Mouse (Mus musculus) liver, adult (tissue): ENCODE data around the gene Neurl1b.

Experiments used
- GATA4 ChIP-seq: IDR thresholded peaks from 2 replicates; pipeline ENCODE4 v1.6.1; 2014; ENCODE audit warnings: mild to moderate bottlenecking, low read length; ENCODE audit not compliant: insufficient replicate concordance

Gene Neurl1b

GRCm38 (mm10) chr17:26385252-26386130, 29.1 kb upstream of the Neurl1b start:
- TF ChIP-seq GATA4: no peak; the same call in 1 of the 2 replicates

GRCm38 (mm10) chr17:26386131-26386481, 28.5 kb upstream of the Neurl1b start:
- TF ChIP-seq GATA4: no peak

GRCm38 (mm10) chr17:26388106-26388505, 26.5 kb upstream of the Neurl1b start:
- no peak for TF ChIP-seq GATA4

GRCm38 (mm10) chr17:26389241-26389640, 25.4 kb upstream of the Neurl1b start:
- no peak for TF ChIP-seq GATA4

- no peak for TF ChIP-seq GATA4
Observed at GRCm38 (mm10) chr17:26390666-26391065, 24.0 kb upstream of the Neurl1b start.

- TF ChIP-seq GATA4: no peak
Observed at GRCm38 (mm10) chr17:26392355-26392754, 22.3 kb upstream of the Neurl1b start.

- no peak for TF ChIP-seq GATA4
Observed at GRCm38 (mm10) chr17:26396765-26397164, 17.9 kb upstream of the Neurl1b start.

GRCm38 (mm10) chr17:26397339-26397738, 17.3 kb upstream of the Neurl1b start:
- TF ChIP-seq GATA4: no peak

GRCm38 (mm10) chr17:26405340-26406100, 9.1 kb upstream of the Neurl1b start:
- no peak for TF ChIP-seq GATA4

GRCm38 (mm10) chr17:26412967-26413366, 1.7 kb upstream of the Neurl1b start:
- TF ChIP-seq GATA4: no peak

GRCm38 (mm10) chr17:26414184-26414522, 476 bp upstream of the Neurl1b start:
- TF ChIP-seq GATA4: no peak

- TF ChIP-seq GATA4: no peak
Observed at GRCm38 (mm10) chr17:26415355-26415865, 781 bp downstream of the Neurl1b start.

- no peak for TF ChIP-seq GATA4
Observed at GRCm38 (mm10) chr17:26416141-26416540, 1.5 kb downstream of the Neurl1b start.

GRCm38 (mm10) chr17:26417770-26418421, 3.3 kb downstream of the Neurl1b start:
- TF ChIP-seq GATA4: no peak

GRCm38 (mm10) chr17:26420491-26421247, 6.0 kb downstream of the Neurl1b start:
- TF ChIP-seq GATA4: no peak
